Mouse (Mus musculus): ENCODE data around the gene Gm7945. TPM values are rescaled to one million over a fixed set of nuclear protein-coding genes. Genes with fewer than 3 reads are reported as not detected.

Gene Gm7945
- not detected for polyA plus RNA-seq (2014; fragmentation: Illumina TruSeq; extraction: RNeasy Lipid Tissue Mini Kit (QIAGEN cat#74804))

DNA sequence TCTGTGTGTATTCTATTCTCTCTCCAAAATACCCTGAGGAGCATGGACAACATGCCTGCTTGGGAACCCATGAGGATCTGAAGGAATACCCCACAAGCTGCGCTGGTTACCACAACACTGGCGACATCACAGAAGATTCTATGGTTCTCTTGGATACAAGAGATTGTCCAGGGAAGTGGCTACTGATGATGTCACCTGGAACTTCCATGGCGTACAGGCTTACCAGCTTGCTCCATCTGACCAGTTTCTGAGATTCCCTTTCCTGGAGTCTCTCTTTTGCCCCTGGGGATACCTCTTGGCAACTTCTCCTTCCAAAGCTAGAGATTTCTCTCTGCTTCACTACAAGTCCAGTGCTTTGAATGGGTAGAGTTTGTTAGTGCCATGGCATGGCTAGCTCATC, at the start of gene Gm7945:
TSS of gene Gm7945 (minus strand) at position 101 of the 400 bp plus-strand sequence.

DNA sequence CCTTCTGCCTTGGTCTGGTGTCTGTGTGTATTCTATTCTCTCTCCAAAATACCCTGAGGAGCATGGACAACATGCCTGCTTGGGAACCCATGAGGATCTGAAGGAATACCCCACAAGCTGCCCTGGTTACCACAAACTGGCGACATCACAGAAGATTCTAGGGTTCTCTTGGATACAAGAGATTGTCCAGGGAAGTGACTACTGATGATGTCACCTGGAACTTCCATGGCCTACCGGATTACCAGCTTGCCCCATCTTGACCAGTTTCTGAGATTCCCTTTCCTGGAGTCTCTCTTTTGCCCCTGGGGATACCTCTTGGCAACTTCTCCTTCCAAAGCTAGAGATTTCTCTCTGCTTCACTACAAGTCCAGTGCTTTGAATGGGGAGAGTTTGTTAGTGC, 22.0 kb upstream of the Gm7945 start, which contains the start of gene Gm6482:
TSS of gene Gm6482 (minus strand) at position 101 of the 400 bp plus-strand sequence.

DNA sequence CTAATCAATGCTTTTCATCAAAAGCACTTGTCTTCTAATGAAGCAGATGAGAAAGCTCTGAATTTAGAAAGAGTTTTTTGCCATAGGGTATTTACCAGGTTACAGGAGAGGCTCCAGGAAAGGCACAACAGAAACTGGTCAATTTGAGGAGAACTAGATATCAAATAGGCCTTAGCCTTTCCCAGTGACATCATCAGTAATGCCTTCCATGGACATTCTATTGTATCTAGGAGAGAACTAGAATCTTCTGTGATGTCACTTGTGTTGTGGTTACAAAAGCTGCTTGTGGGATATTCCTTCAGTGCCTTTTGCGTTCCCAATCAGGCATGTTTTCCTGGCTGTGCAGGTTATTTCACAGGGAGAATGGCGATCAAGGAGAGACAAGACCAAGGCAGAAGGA, 37.9 kb downstream of the Gm7945 start, which contains the start of gene Gm5798:
TSS of gene Gm5798 (plus strand) at position 301 of the 400 bp plus-strand sequence.

Other genes with a start within 250 kb of the Gm7945 start
- gene Mbl1, start 234.9 kb downstream of the Gm7945 start, polyA plus RNA-seq (2014; fragmentation: Illumina TruSeq; extraction: RNeasy Lipid Tissue Mini Kit (QIAGEN cat#74804)), result not detected
- gene Sftpd, start 201.2 kb downstream of the Gm7945 start, polyA plus RNA-seq (2014; fragmentation: Illumina TruSeq; extraction: RNeasy Lipid Tissue Mini Kit (QIAGEN cat#74804)), result not detected
- gene Gm2832, start 107.6 kb downstream of the Gm7945 start, polyA plus RNA-seq (2014; fragmentation: Illumina TruSeq; extraction: RNeasy Lipid Tissue Mini Kit (QIAGEN cat#74804)), result not detected
- not detected for gene Gm5798, start 37.8 kb downstream of the Gm7945 start, polyA plus RNA-seq (2014; fragmentation: Illumina TruSeq; extraction: RNeasy Lipid Tissue Mini Kit (QIAGEN cat#74804))
- not detected for gene Gm6482, start 21.9 kb upstream of the Gm7945 start, polyA plus RNA-seq (2014; fragmentation: Illumina TruSeq; extraction: RNeasy Lipid Tissue Mini Kit (QIAGEN cat#74804))
- gene Gm7954, start 67.1 kb upstream of the Gm7945 start, polyA plus RNA-seq (2014; fragmentation: Illumina TruSeq; extraction: RNeasy Lipid Tissue Mini Kit (QIAGEN cat#74804)), result not detected
- not detected for gene Gm3486, start 103.1 kb upstream of the Gm7945 start, polyA plus RNA-seq (2014; fragmentation: Illumina TruSeq; extraction: RNeasy Lipid Tissue Mini Kit (QIAGEN cat#74804))
- not detected for gene Gm7970, start 169.2 kb upstream of the Gm7945 start, polyA plus RNA-seq (2014; fragmentation: Illumina TruSeq; extraction: RNeasy Lipid Tissue Mini Kit (QIAGEN cat#74804))
- not detected for gene 1700049E17Rik2, start 186.8 kb upstream of the Gm7945 start, polyA plus RNA-seq (2014; fragmentation: Illumina TruSeq; extraction: RNeasy Lipid Tissue Mini Kit (QIAGEN cat#74804))
- gene Gm3072, start 238.2 kb upstream of the Gm7945 start, polyA plus RNA-seq (2014; fragmentation: Illumina TruSeq; extraction: RNeasy Lipid Tissue Mini Kit (QIAGEN cat#74804)), result not detected

All from ovary, adult 10 weeks (tissue).